Mouse (Mus musculus) spleen, postnatal 14 days (tissue): ENCODE measurements around the gene Fkbp9.

Experiments used
- DNase-seq, 2 experiments: peaks; one replicate each; pipeline ENCODE4 v3.0.0; 2021 to 2022; ENCODE audit warnings: low spot score in 2 of 2

The Fkbp9 gene

GRCm38 (mm10) chr6:56905486-56905885, 73.6 kb downstream of the Fkbp9 start:
- DNase-seq, result no peak

GRCm38 (mm10) chr6:56906121-56906846, 74.4 kb downstream of the Fkbp9 start:
- no peak for DNase-seq

GRCm38 (mm10) chr6:56907973-56908372, 76.1 kb downstream of the Fkbp9 start:
- no peak for DNase-seq

- no peak for DNase-seq
Observed at GRCm38 (mm10) chr6:56908397-56908796, 76.5 kb downstream of the Fkbp9 start.

GRCm38 (mm10) chr6:56908912-56909311, 77.1 kb downstream of the Fkbp9 start:
- peak; percentile 57 to 73 for DNase-seq

GRCm38 (mm10) chr6:56910910-56911309, 79.1 kb downstream of the Fkbp9 start:
- DNase-seq, result no peak

GRCm38 (mm10) chr6:56913092-56913858, 81.4 kb downstream of the Fkbp9 start:
- no peak for DNase-seq

GRCm38 (mm10) chr6:56916279-56916678, 84.4 kb downstream of the Fkbp9 start:
- no peak for DNase-seq

GRCm38 (mm10) chr6:56917578-56918368, 85.9 kb downstream of the Fkbp9 start:
- DNase-seq, result no peak

GRCm38 (mm10) chr6:56919330-56920044, 87.6 kb downstream of the Fkbp9 start:
- DNase-seq, result no peak

- DNase-seq, result no peak
Observed at GRCm38 (mm10) chr6:56920222-56921092, 88.6 kb downstream of the Fkbp9 start.

GRCm38 (mm10) chr6:56923331-56923725, 91.5 kb downstream of the Fkbp9 start:
- DNase-seq, result peak in 1 of 2 experiments; percentile 29

GRCm38 (mm10) chr6:56923726-56924707, 92.2 kb downstream of the Fkbp9 start, which contains the start of the genes Nt5c3 and Vmn1r4:
Gene Nt5c3 (minus strand): TSS chr6:56923932.
Gene Vmn1r4 (plus strand): TSS chr6:56924015.
- peak; percentile 91 to 92 for DNase-seq
